Mouse (Mus musculus) neural tube, embryonic 15.5 days (tissue): ENCODE measurements around the gene Adgrf2. TPM values are rescaled to one million over a fixed set of nuclear protein-coding genes. Genes with fewer than 3 reads are reported as not detected.

Source experiments
- ATAC-seq: fragments of 200-750 bp; cut with Nextera tagmentation; 2 replicates; pipeline ENCODE4 v1.8.0; 2017; ENCODE audit warnings: mild to moderate bottlenecking, moderate TSS enrichment, moderate library complexity; ENCODE audit not compliant: low FRiP score
- H3K27ac ChIP-seq: fragments of 300-500 bp; sonication (generic); replicated peaks from 2 replicates; pipeline ENCODE4 v1.5.1; 2015; ENCODE audit warnings: mild to moderate bottlenecking, inconsistent platforms
- H3K27me3 ChIP-seq: fragments of 300-500 bp; sonication (generic); replicated peaks from 2 replicates; pipeline ENCODE4 v1.6.1; 2015; ENCODE audit warnings: inconsistent platforms
- H3K36me3 ChIP-seq: fragments of 300-500 bp; sonication (generic); 2 replicates; pipeline ENCODE4 v1.6.1; 2015; ENCODE audit warnings: inconsistent platforms
- H3K4me1 ChIP-seq: fragments of 300-500 bp; sonication (generic); 2 replicates; pipeline ENCODE4 v1.6.1; 2015; ENCODE audit warnings: inconsistent platforms
- H3K4me2 ChIP-seq: fragments of 300-500 bp; sonication (generic); 2 replicates; pipeline ENCODE4 v1.6.1; 2015; ENCODE audit warnings: inconsistent platforms, mild to moderate bottlenecking, moderate library complexity
- H3K4me3 ChIP-seq: fragments of 300-500 bp; sonication (generic); replicated peaks from 2 replicates; pipeline ENCODE4 v1.5.1; 2015; ENCODE audit warnings: mild to moderate bottlenecking, inconsistent platforms
- H3K9ac ChIP-seq: fragments of 300-500 bp; sonication (generic); replicated peaks from 2 replicates; pipeline ENCODE4 v1.6.1; 2015; ENCODE audit warnings: mild to moderate bottlenecking, inconsistent platforms
- H3K9me3 ChIP-seq: fragments of 300-500 bp; sonication (generic); replicated peaks from 2 replicates; pipeline ENCODE4 v1.6.1; 2016; ENCODE audit warnings: inconsistent platforms
- WGBS: fragments of 180-500 bp; shearing (Covaris S2); methylation state at CpG from one replicate; pipeline ENCODE4 v1.1.7; 2015; ENCODE audit warnings: mixed read lengths; 5-methylcytosine and 5-hydroxymethylcytosine counted together
- polyA plus RNA-seq: library from polyadenylated mRNA; unstranded; fragments of >200 nt; fragmentation: Nextera tagmentation; extraction: Ambion mirVana; gene quantifications from 2 replicates; pipeline ENCODE4 v1.2.1, GENCODE M21; 2015

Gene Adgrf2
- polyA plus RNA-seq, 1 experiment from 2014 or later, result 0.09 TPM

DNA sequence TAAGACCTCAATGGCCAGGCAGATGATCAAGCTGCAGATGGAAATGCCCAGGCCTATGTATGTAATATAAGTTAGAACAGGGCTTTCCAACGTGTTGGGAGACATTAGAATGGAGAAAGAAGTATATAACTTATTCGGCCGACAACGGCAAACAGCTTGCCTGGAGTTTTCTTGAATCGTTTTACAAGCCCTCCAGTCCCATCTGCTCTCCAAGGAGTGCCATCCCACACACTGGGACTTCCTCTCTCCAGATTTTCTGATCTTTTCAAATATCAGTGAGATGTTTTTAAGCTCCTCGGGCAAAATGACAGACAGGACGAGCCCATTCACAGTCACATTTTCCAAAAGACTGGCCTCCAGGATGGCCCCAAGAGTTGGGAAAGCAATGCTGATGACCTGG lies 31.3 kb downstream of the Adgrf2 start:
- H3K27ac ChIP-seq, result no peak overlapping the region
- H3K9me3 ChIP-seq, result no peaks in the 10 kb centered on the region
- H3K4me3 ChIP-seq, result no peak overlapping the region
- H3K36me3 ChIP-seq, result no peaks in the 10 kb centered on the region
- no peak overlapping the region for H3K4me2 ChIP-seq
- no peak overlapping the region for H3K9ac ChIP-seq
- no peak for ATAC-seq
- WGBS, result 92% methylated on average over 7 of the region's 7 CpGs
- H3K27me3 ChIP-seq, result no peaks in the 10 kb centered on the region
- H3K4me1 ChIP-seq, result no peaks in the 10 kb centered on the region

DNA sequence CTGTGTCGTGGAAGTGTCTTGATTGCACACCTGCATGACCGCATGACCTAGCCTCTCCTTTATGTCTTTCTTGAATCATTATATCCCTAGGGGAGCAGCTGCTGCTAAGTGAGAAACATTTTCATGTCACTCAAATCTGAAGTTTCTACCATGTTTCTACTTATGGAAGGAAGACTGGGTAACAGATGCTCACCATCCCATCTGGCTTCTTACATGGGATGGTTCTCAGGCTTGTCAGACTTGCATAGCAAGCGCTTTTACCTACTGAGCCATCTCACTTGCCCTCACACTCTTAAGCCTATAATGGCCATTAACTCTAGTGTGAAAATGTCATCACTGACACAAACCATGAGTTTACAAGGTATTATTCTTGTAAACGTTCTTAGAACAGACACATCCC lies 36.4 kb downstream of the Adgrf2 start:
- ATAC-seq, result no peak
- no peaks in the 10 kb centered on the region for H3K27me3 ChIP-seq

DNA sequence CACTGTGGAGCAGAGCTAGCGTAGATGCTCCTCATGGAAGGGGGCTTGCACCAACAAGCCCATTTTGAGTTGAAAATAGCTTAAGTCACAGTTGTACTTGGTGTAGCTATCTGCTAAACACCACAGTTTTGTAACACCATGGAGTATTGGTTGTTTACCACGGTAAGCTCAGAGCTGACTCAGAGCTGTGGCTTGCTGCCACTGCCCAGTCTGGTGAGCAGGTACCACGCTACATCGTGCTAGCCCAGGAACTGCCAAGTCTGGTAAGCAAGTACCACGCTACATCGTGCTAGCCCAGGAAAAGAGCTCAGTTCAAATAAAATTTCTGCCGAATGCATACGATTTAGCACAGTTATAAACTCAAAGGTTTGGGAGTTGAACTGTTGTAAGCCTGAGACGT lies 39.8 kb downstream of the Adgrf2 start:
- no peak overlapping the region for H3K27ac ChIP-seq
- no peaks in the 10 kb centered on the region for H3K36me3 ChIP-seq
- H3K9me3 ChIP-seq, result no peaks in the 10 kb centered on the region
- no peak for ATAC-seq
- H3K4me2 ChIP-seq, result no peak overlapping the region
- no peak overlapping the region for H3K9ac ChIP-seq
- no peaks in the 10 kb centered on the region for H3K4me1 ChIP-seq
- H3K4me3 ChIP-seq, result no peak overlapping the region
- 95% methylated on average over 9 of the region's 9 CpGs for WGBS
- H3K27me3 ChIP-seq, result no peaks in the 10 kb centered on the region

More for the DNA sequence above, 36.4 kb downstream of the Adgrf2 start:
- Histone ChIP-seq H3K27ac (no peak overlapping the region), H3K9me3 (no peaks in the 10 kb centered on the region), H3K9ac (no peak overlapping the region), H3K4me1 (no peaks in the 10 kb centered on the region), H3K36me3 (no peaks in the 10 kb centered on the region), H3K4me3 (no peak overlapping the region), H3K4me2 (no peak overlapping the region)
- WGBS, result 91% methylated on average over 4 of the region's 4 CpGs

DNA sequence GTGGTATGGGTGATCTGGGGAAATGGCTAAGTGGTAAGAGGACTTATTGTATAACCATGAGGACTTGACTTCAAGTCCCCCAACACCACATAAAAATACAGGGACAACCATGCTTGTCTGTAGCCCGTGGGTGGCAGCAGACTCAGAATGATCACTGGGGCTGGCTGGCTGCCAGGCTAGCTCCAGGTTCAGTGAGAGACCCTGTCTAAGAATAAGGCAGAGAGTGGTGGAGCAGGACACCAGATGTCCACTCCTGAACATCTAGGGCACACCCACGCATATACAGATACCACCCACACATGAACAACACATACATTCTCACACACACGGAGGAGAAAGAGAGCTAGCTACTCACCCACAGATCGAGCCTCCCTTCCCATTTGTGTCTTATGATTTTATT lies 47.2 kb downstream of the Adgrf2 start:
- no peaks in the 10 kb centered on the region for H3K9me3 ChIP-seq
- ATAC-seq, result no peak
- H3K9ac ChIP-seq, result no peak overlapping the region
- H3K4me3 ChIP-seq, result no peak overlapping the region
- WGBS, result 87% methylated on average over 4 of the region's 4 CpGs
- H3K27me3 ChIP-seq, result no peaks in the 10 kb centered on the region
- H3K36me3 ChIP-seq, result no peaks in the 10 kb centered on the region
- no peak overlapping the region for H3K4me2 ChIP-seq
- no peak overlapping the region for H3K27ac ChIP-seq
- H3K4me1 ChIP-seq, result no peaks in the 10 kb centered on the region

DNA sequence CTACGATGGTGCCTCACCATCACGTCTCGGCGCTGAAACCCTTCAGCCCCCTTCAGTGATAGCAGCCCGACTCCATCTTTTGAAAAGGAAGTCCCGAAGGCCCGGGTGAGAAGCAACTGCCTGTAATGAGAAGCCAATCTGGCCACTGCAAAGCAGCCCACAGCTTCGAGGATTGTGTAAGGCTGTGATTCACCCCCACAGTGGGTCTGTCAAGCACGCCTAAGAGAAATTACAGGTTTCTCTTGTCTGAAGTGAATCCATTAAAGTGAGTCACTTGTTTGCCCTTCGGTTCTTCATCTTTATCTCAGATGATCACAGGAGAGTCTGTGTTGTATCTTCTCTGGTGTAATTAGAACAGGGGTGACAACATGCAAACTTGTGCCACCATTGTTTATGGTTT lies 49.8 kb downstream of the Adgrf2 start, which contains the start of gene Adgrf4:
Adgrf4 (minus strand) TSS at position 149 of the 400 bp plus-strand sequence.
- WGBS, result 89% methylated on average over 10 of the region's 10 CpGs
- no peaks in the 10 kb centered on the region for H3K4me1 ChIP-seq
- H3K27me3 ChIP-seq, result no peaks in the 10 kb centered on the region
- no peak within 1 kb of the TSS for H3K4me2 ChIP-seq
- no peak for ATAC-seq
- H3K36me3 ChIP-seq, result no peaks in the 10 kb centered on the region
- H3K4me3 ChIP-seq, result no peak within 1 kb of the TSS
- H3K9me3 ChIP-seq, result no peaks in the 10 kb centered on the region
- H3K9ac ChIP-seq, result no peak within 1 kb of the TSS
- no peak within 1 kb of the TSS for H3K27ac ChIP-seq

DNA sequence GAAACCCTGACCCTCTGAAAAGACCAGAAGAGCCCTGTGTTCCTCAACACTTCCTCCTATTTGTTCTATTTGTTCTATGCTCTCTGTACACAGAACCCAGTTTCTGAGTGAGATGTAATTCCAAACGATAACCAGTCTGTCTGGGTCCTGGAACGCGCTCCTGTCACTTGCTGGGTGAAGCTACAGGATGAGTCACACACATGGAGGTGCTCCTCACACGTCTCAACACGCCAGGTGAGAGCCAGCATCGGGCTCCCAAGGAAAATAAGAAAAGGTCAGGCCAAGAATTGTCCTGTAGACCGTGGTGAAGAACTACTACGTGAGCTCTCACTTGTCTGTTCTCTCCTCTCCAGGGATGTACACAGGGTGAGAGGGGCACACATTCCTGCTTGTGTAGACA lies 51.4 kb downstream of the Adgrf2 start:
- H3K9me3 ChIP-seq, result no peaks in the 10 kb centered on the region
- no peaks in the 10 kb centered on the region for H3K36me3 ChIP-seq
- no peak for ATAC-seq
- no peak overlapping the region for H3K27ac ChIP-seq
- H3K4me1 ChIP-seq, result no peaks in the 10 kb centered on the region
- no peaks in the 10 kb centered on the region for H3K27me3 ChIP-seq
- no peak overlapping the region for H3K4me3 ChIP-seq
- 94% methylated on average over 8 of the region's 8 CpGs for WGBS
- H3K9ac ChIP-seq, result no peak overlapping the region
- no peak overlapping the region for H3K4me2 ChIP-seq

Other genes starting within 250 kb of the Adgrf2 start
- 0.09 and 0.44 TPM in 2 replicates for gene Opn5, start 130.8 kb downstream of the Adgrf2 start, polyA plus RNA-seq
- 0.18 and 0.26 TPM in 2 replicates for gene Adgrf4, start 49.9 kb downstream of the Adgrf2 start, polyA plus RNA-seq
- gene Cd2ap, start 134.5 kb upstream of the Adgrf2 start, polyA plus RNA-seq, result 8.0 and 12.5 TPM in 2 replicates